Mouse (Mus musculus) MEL (cell line): ENCODE data around the gene Acvr1. TPM values are rescaled to one million over a fixed set of nuclear protein-coding genes. Genes with fewer than 3 reads are reported as not detected.

Experiments
- polyA plus RNA-seq, 2 experiments: library from polyadenylated mRNA; stranded (reverse) in 1 of 2; unstranded in 1 of 2; fragments of >175 nt in 1 of 2; fragments of >200 nt in 1 of 2; gene quantifications; 2 replicates each; pipeline versions ENCODE4 v1.2.1 to v1.2.4; 2012; ENCODE audit warnings: low replicate concordance in 2 of 2, low read depth in 1 of 2; ENCODE audit not compliant: insufficient read length in 2 of 2, insufficient read depth in 1 of 2, missing spikeins in 1 of 2
- total RNA-seq: library from RNA; depleted of rRNA; stranded (reverse); fragments of 300-350 nt; gene quantifications from 2 replicates; pipeline ENCODE4 v1.2.3, GENCODE M21; 2012; rRNA removed

Acvr1 gene
- total and polyA plus RNA-seq, 3 experiments: not detected

Other genes starting within 250 kb of the Acvr1 start
- not detected in 2 replicates for gene Acvr1c, start 209.3 kb downstream of the Acvr1 start, total RNA-seq
- gene Acvr1c, start 209.3 kb downstream of the Acvr1 start, polyA plus RNA-seq: not detected
- not detected in 2 replicates for gene Gm17409, start 97.0 kb downstream of the Acvr1 start, total RNA-seq
- gene Gm17409, start 97.0 kb downstream of the Acvr1 start, polyA plus RNA-seq: not detected
- gene Upp2, start 141 bp upstream of the Acvr1 start, total RNA-seq: not detected in 2 replicates
- gene Upp2, start 141 bp upstream of the Acvr1 start, polyA plus RNA-seq: not detected